Mouse (Mus musculus) hindbrain, postnatal 0 days (tissue): Measurements from ENCODE around the gene Cyb561a3. TPM values are rescaled to one million over a fixed set of nuclear protein-coding genes. Genes with fewer than 3 reads are reported as not detected.

Experiments used
- ATAC-seq: fragments of 200-750 bp; cut with Nextera tagmentation; 2 replicates; pipeline ENCODE4 v1.8.0; 2017; ENCODE audit warnings: mild to moderate bottlenecking, moderate TSS enrichment, moderate library complexity
- DNase-seq: peaks from one replicate; pipeline ENCODE4 v3.0.0-alpha.2; 2015; ENCODE audit warnings: low spot score
- H3K27ac ChIP-seq: fragments of 300-500 bp; sonication (generic); 2 replicates; pipeline ENCODE4 v1.5.1; 2014; ENCODE audit warnings: mild to moderate bottlenecking
- H3K27me3 ChIP-seq: fragments of 300-500 bp; sonication (generic); 2 replicates; pipeline ENCODE4 v1.6.1; 2014; ENCODE audit warnings: low read length, mixed read lengths; ENCODE audit not compliant: insufficient read depth
- H3K36me3 ChIP-seq: fragments of 300-500 bp; sonication (generic); 2 replicates; pipeline ENCODE4 v1.6.1; 2014; ENCODE audit warnings: low read length, mixed read lengths; ENCODE audit not compliant: insufficient read depth
- H3K4me1 ChIP-seq: fragments of 300-500 bp; sonication (generic); 2 replicates; pipeline ENCODE4 v1.6.1; 2014; ENCODE audit warnings: antibody characterized with exemption, low read length, mixed read lengths; ENCODE audit not compliant: insufficient read depth
- H3K4me2 ChIP-seq: fragments of 300-500 bp; sonication (generic); 2 replicates; pipeline ENCODE4 v1.6.1; 2014; ENCODE audit warnings: low read depth, mild to moderate bottlenecking, low read length, moderate library complexity, mixed read lengths
- H3K4me3 ChIP-seq: fragments of 300-500 bp; sonication (generic); 2 replicates; pipeline ENCODE4 v1.5.1; 2014; ENCODE audit warnings: low read length
- H3K9ac ChIP-seq: fragments of 300-500 bp; sonication (generic); replicated peaks from 2 replicates; pipeline ENCODE4 v1.6.1; 2014; ENCODE audit warnings: mild to moderate bottlenecking, low read length, moderate library complexity, mixed read lengths
- H3K9me3 ChIP-seq: fragments of 300-500 bp; sonication (generic); 2 replicates; pipeline ENCODE4 v1.6.1; 2016; ENCODE audit warnings: low read length, mixed read lengths
- CTCF ChIP-seq: IDR thresholded peaks from 2 replicates; pipeline ENCODE4 v1.5.1; 2016; ENCODE audit warnings: antibody characterized with exemption, control low read depth, low read depth
- WGBS: fragments of 180-500 bp; shearing (Covaris S2); extraction: QIAGEN DNeasy Blood & Tissue Kit; methylation state at CpG from one replicate; pipeline ENCODE4 v1.1.7; 2014; 5-methylcytosine and 5-hydroxymethylcytosine counted together
- polyA plus RNA-seq: library from polyadenylated mRNA; unstranded; fragments of >200 nt; fragmentation: Nextera tagmentation; extraction: Ambion mirVana; gene quantifications from 2 replicates; pipeline ENCODE4 v1.2.1, GENCODE M21; 2015
- total RNA-seq: library from RNA; depleted of rRNA; stranded (reverse); fragments of >200 nt; gene quantifications from 2 replicates; pipeline ENCODE4 v1.2.3, GENCODE M21; 2014

The Cyb561a3 gene
- total and polyA plus RNA-seq, 2 experiments from 2014 or later, result 15.6 to 18.0 TPM

GRCm38 (mm10) chr19:10604534-10604933 lies 27.6 kb downstream of the Cyb561a3 start:
- Histone ChIP-seq H3K27me3 (no peaks in the 10 kb centered on the region), H3K4me3 (peak overlapping the region; percentile 98; the same call in 1 of the 2 replicates), H3K4me1 (peaks cover 11% of the 10 kb centered on the region), H3K4me2 (peak overlapping the region; percentile 80), H3K27ac (peak overlapping the region; percentile 93), H3K36me3 (peaks cover 27% of the 10 kb centered on the region), H3K9me3 (no peaks in the 10 kb centered on the region), H3K9ac (peak overlapping the region; percentile 92)
- WGBS, result 59% methylated on average over 3 of the region's 3 CpGs
- DNase-seq, result no peak
- no peak for TF ChIP-seq CTCF
- no peak for ATAC-seq

GRCm38 (mm10) chr19:10605293-10605900 lies 28.4 kb downstream of the Cyb561a3 start, which contains the start of the genes Ddb1 and Tkfc:
Ddb1 (plus strand) TSS chr19:10605327.
Tkfc (minus strand) TSS chr19:10605654.
- ATAC-seq, result peak; percentile 98
- peak within 1 kb of the TSS; percentile 98 for H3K4me3 ChIP-seq
- WGBS, result under 1% methylated on average over 47 of the region's 49 CpGs

GRCm38 (mm10) chr19:10605901-10606622 lies 29.1 kb downstream of the Cyb561a3 start:
- WGBS, result 6% methylated on average over 20 of the region's 20 CpGs
- no peaks in the 10 kb centered on the region for H3K27me3 ChIP-seq
- ATAC-seq, result no peak
- H3K9me3 ChIP-seq, result no peaks in the 10 kb centered on the region
- H3K4me3 ChIP-seq, result peak overlapping the region; percentile 98
- DNase-seq, result peak; percentile 22
- peak overlapping the region; percentile 93 for H3K27ac ChIP-seq
- TF ChIP-seq CTCF, result no peak
- H3K4me1 ChIP-seq, result peaks cover 11% of the 10 kb centered on the region
- peak overlapping the region; percentile 80 for H3K4me2 ChIP-seq
- peaks cover 35% of the 10 kb centered on the region for H3K36me3 ChIP-seq
- H3K9ac ChIP-seq, result peak overlapping the region; percentile 92

More at GRCm38 (mm10) chr19:10605293-10605900, 28.4 kb downstream of the Cyb561a3 start, which contains the start of the genes Ddb1 and Tkfc:
- H3K9me3 ChIP-seq, result no peaks in the 10 kb centered on the region
- H3K9ac ChIP-seq, result peak within 1 kb of the TSS; percentile 92
- DNase-seq, result peak; percentile 99
- no peaks in the 10 kb centered on the region for H3K27me3 ChIP-seq
- peak within 1 kb of the TSS; percentile 80 for H3K4me2 ChIP-seq
- peaks cover 29% of the 10 kb centered on the region for H3K36me3 ChIP-seq
- peaks cover 11% of the 10 kb centered on the region for H3K4me1 ChIP-seq
- peak within 1 kb of the TSS; percentile 93 for H3K27ac ChIP-seq
- TF ChIP-seq CTCF, result peak; percentile 80

GRCm38 (mm10) chr19:10608573-10609240 lies 31.7 kb downstream of the Cyb561a3 start:
- WGBS, result 87% methylated on average over 5 of the region's 5 CpGs
- H3K4me1 ChIP-seq, result peaks cover 7% of the 10 kb centered on the region
- ATAC-seq (no peak), DNase-seq (no peak)
- H3K27ac ChIP-seq, result no peak overlapping the region
- H3K36me3 ChIP-seq, result peaks cover 61% of the 10 kb centered on the region
- no peaks in the 10 kb centered on the region for H3K27me3 ChIP-seq
- H3K4me3 ChIP-seq, result no peak overlapping the region
- no peak for TF ChIP-seq CTCF
- no peak overlapping the region for H3K9ac ChIP-seq
- H3K9me3 ChIP-seq, result no peaks in the 10 kb centered on the region
- H3K4me2 ChIP-seq, result no peak overlapping the region

- DNase-seq (peak; percentile 67), ATAC-seq (peak; percentile 85)
- 0 out of 2 replicates have a peak within 1 kb of the TSS, but pooled peaks have one; percentile 32 for H3K27ac ChIP-seq
- peaks cover 11% of the 10 kb centered on the region for H3K36me3 ChIP-seq
- peak within 1 kb of the TSS; percentile 57 for H3K9ac ChIP-seq
- peak within 1 kb of the TSS; percentile 45 for H3K4me3 ChIP-seq
- H3K27me3 ChIP-seq, result no peaks in the 10 kb centered on the region
- H3K4me1 ChIP-seq, result peaks cover 13% of the 10 kb centered on the region
- H3K4me2 ChIP-seq, result peak within 1 kb of the TSS; percentile 98
- 4% methylated on average over 32 of the region's 32 CpGs for WGBS
- H3K9me3 ChIP-seq, result no peaks in the 10 kb centered on the region
- peak; percentile 61 for TF ChIP-seq CTCF
Measured at GRCm38 (mm10) chr19:10634106-10634871, 57.3 kb downstream of the Cyb561a3 start, which contains the start of gene Vwce. Vwce (plus strand) TSS chr19:10634213.

GRCm38 (mm10) chr19:10634872-10635318 lies 57.9 kb downstream of the Cyb561a3 start:
- Histone ChIP-seq H3K4me3 (peak overlapping the region; percentile 45), H3K27me3 (no peaks in the 10 kb centered on the region), H3K4me2 (peak overlapping the region; percentile 98), H3K9ac (peak overlapping the region; percentile 57), H3K27ac (no peak overlapping the region), H3K9me3 (no peaks in the 10 kb centered on the region), H3K4me1 (peaks cover 13% of the 10 kb centered on the region), H3K36me3 (peaks cover 5% of the 10 kb centered on the region)
- peak; percentile 88 for ATAC-seq
- peak; percentile 67 for DNase-seq
- WGBS, result 4% methylated on average over 21 of the region's 21 CpGs
- no peak for TF ChIP-seq CTCF
